8 mouse cellular contexts compared by ENCODE assay signal in genomic region chr2:32095351-32096121, GRCm38 (mm10). TPM values are rescaled to one million over a fixed set of nuclear protein-coding genes. Genes with fewer than 3 reads are reported as not detected.
DNase-seq lines count a peak whose midpoint lies in the region; ATAC-seq and TF ChIP-seq lines count a peak whose summit lies in the region.

TSS of gene Plpp7 (plus strand) at chr2:32095528.

- peak; percentile 73 for DNase-seq in adrenal gland, postnatal 36 days
- peak; percentile 60 for DNase-seq in embryonic facial prominence, embryonic 10.5 days (ENCODE audit: low spot score)
- DNase-seq in left cerebral cortex, postnatal 14 days (ENCODE audit: low spot score in 2 of 2) = peak; percentile 86 to 91
- DNase-seq in right cerebral cortex, postnatal 14 days = peak; percentile 76
- DNase-seq in thymus, postnatal 14 days = no peak

- peaks cover 4% of the 10 kb centered on the region; the same call in 1 of the 2 replicates for H3K27me3 ChIP-seq in embryonic facial prominence, embryonic 10.5 days (replicated peaks; ENCODE audit: low read depth, poor library complexity, severe bottlenecking)
- H3K27me3 ChIP-seq in intestine, postnatal 0 days (replicated peaks; ENCODE audit: control insufficient read depth, insufficient read depth, low read length) = no peaks in the 10 kb centered on the region

- H3K4me3 ChIP-seq in embryonic facial prominence, embryonic 10.5 days = peak within 1 kb of the TSS; percentile 43
- H3K4me3 ChIP-seq in intestine, postnatal 0 days (ENCODE audit: low read depth, low read length) = peak within 1 kb of the TSS; percentile 29

- ATAC-seq in granulocyte monocyte progenitor cell, adult 5-6 weeks (replicated peaks; ENCODE audit: poor library complexity, severe bottlenecking) = peak; percentile 76
- no peak for ATAC-seq in intestine, postnatal 0 days
- peak; percentile 71 for ATAC-seq in megakaryocyte, adult 5-6 weeks (ENCODE audit: poor library complexity, severe bottlenecking)

- peak within 1 kb of the TSS; percentile 17 for H3K9ac ChIP-seq in intestine, postnatal 0 days (ENCODE audit: low read depth, low read length)

- H3K36me3 ChIP-seq in embryonic facial prominence, embryonic 10.5 days (replicated peaks) = no peaks in the 10 kb centered on the region; the same call in 1 of the 2 replicates
- no peaks in the 10 kb centered on the region; the same call in 1 of the 2 replicates for H3K36me3 ChIP-seq in intestine, postnatal 0 days (ENCODE audit: control insufficient read depth, insufficient read depth)

- H3K9me3 ChIP-seq in embryonic facial prominence, embryonic 10.5 days = 0 out of 2 replicates have a peak, but pooled peaks cover under 1% of the 10 kb centered on the region
- no peaks in the 10 kb centered on the region for H3K9me3 ChIP-seq in intestine, postnatal 0 days (ENCODE audit: control insufficient read depth)

- H3K4me1 ChIP-seq in embryonic facial prominence, embryonic 10.5 days = peaks cover 17% of the 10 kb centered on the region
- 0 out of 2 replicates have a peak, but pooled peaks cover 3% of the 10 kb centered on the region for H3K4me1 ChIP-seq in intestine, postnatal 0 days (replicated peaks; ENCODE audit: control insufficient read depth, insufficient read depth, low read length)

- peak within 1 kb of the TSS; percentile 75 for H3K27ac ChIP-seq in embryonic facial prominence, embryonic 10.5 days (replicated peaks)
- no peak within 1 kb of the TSS; the same call in 1 of the 2 replicates for H3K27ac ChIP-seq in intestine, postnatal 0 days (ENCODE audit: low read depth, low read length)

- H3K4me2 ChIP-seq in intestine, postnatal 0 days (replicated peaks; ENCODE audit: low read depth) = peak within 1 kb of the TSS; percentile 62

- 61% methylated on average over 22 of the region's 22 CpGs for WGBS in embryonic facial prominence, embryonic 10.5 days
- WGBS in intestine, postnatal 0 days = 55% methylated on average over 22 of the region's 22 CpGs

- TF ChIP-seq CTCF in intestine, postnatal 0 days (IDR thresholded peaks at IDR 0.05; ENCODE audit: low read depth) = no peak

- intact Hi-C loops in left cerebral cortex, postnatal 14 days (cut with DNase I) = no loop called here

RNA-seq across cellular contexts. Expression of gene Plpp7, which starts in this region (rescaled TPM):
- 1 to 10 TPM; 3.5 to 5.3 TPM for total RNA-seq in adrenal gland, postnatal 36 days (2021)
- 4.7 and 5.7 TPM in 2 replicates for polyA plus RNA-seq in embryonic facial prominence, embryonic 10.5 days (2016; fragmentation: Nextera tagmentation; extraction: Ambion mirVana)
- total RNA-seq in granulocyte monocyte progenitor cell, adult 5-6 weeks (2014; fragmentation: Nextera tagmentation) = 2.6 TPM in 1 of 2 replicates, not detected in the other
- total RNA-seq in granulocyte monocyte progenitor cell, adult 5-6 weeks (2017) = 0.56 and 0.77 TPM in 2 replicates
- polyA plus RNA-seq in intestine, postnatal 0 days (2015; fragmentation: Nextera tagmentation; extraction: Ambion mirVana) = 3.1 and 3.8 TPM in 2 replicates
- total RNA-seq in left cerebral cortex, postnatal 14 days (2021) = 10 to 100 TPM; 24.5 to 28.5 TPM
- total RNA-seq in megakaryocyte, adult 5-6 weeks (2015) = 0.14 and 0.33 TPM in 2 replicates
- 0.24 and 1.2 TPM in 2 replicates for total RNA-seq in megakaryocyte, adult 5-6 weeks (2017)

Comparison
In these comparisons a context has a peak if more than half of its experiments do, and no peak if none do; other contexts are left out.
1. RNA of gene Plpp7 (total RNA-seq): 24.5 to 28.5 TPM in left cerebral cortex, postnatal 14 days; 3.5 to 5.3 TPM in adrenal gland, postnatal 36 days, 0.14 to 1.2 TPM in megakaryocyte, adult 5-6 weeks and 0.56 to 2.6 TPM in granulocyte monocyte progenitor cell, adult 5-6 weeks; every median in the first group is over 4 times any median in the second.